Mouse (Mus musculus) lung, postnatal 0 days (tissue): ENCODE data around the gene Trmt1l.

ENCODE experiments used
- CTCF ChIP-seq: IDR thresholded peaks from 2 replicates; pipeline ENCODE4 v1.5.1; 2016; ENCODE audit warnings: antibody characterized with exemption, mild to moderate bottlenecking
- EP300 ChIP-seq: IDR thresholded peaks from 2 replicates; pipeline ENCODE4 v1.6.1; 2016; ENCODE audit warnings: antibody characterized with exemption, mild to moderate bottlenecking, control low read depth

DNA sequence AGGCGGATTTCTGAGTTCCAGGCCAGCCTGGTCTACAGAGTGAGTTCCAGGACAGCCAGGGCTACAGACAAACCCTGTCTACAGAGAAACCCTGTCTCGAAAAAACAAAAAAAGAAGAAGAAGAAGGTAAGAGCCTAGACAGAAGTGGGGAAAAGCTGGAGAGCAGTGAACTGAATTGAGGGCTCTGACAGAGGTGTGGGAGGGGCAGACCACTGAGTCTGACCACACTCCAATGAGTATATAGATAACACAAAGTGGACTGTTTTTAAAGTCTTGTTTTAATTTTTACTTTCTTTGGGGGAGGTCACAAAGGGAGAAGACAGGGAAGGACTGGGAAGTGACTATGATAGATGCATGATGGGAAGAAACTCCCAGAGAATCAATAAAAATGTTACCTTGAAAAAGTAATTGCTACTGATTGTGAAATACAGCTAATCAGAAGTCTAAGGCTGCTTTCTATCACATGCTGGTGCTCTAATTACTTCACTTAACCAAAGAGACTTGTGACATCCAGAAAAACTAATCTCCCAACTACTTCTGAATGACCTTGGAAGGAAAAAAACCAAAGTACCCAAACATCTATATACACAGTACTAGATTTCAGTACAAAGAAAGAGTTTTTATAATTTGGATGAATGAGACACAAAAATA, 67.4 kb downstream of the Trmt1l start:
- TF ChIP-seq EP300 = no peak
- no peak for TF ChIP-seq CTCF
